Mouse (Mus musculus): ENCODE results near the gene Rab3ip. TPM values are rescaled to one million over a fixed set of nuclear protein-coding genes. Genes with fewer than 3 reads are reported as not detected.

Gene Rab3ip
- polyA plus RNA-seq, 1 experiment from 2014 or later, result 45.7 TPM

- Histone ChIP-seq H3K27me3 (ENCODE audit: control insufficient read depth, insufficient read depth, low read length) (no peaks in the 10 kb centered on the region), H3K9me3 (ENCODE audit: control insufficient read depth, low read length) (no peaks in the 10 kb centered on the region), H3K9ac (ENCODE audit: low read length) (no peak overlapping the region), H3K27ac (ENCODE audit: low read depth, low read length) (no peak overlapping the region), H3K4me1 (replicated peaks; ENCODE audit: control insufficient read depth, insufficient read depth, low read length) (no peaks in the 10 kb centered on the region), H3K36me3 (ENCODE audit: control insufficient read depth, insufficient read depth, low read length) (no peaks in the 10 kb centered on the region), H3K4me3 (ENCODE audit: low read depth, low read length) (no peak overlapping the region), H3K4me2 (ENCODE audit: low read depth, low read length, severe bottlenecking) (no peak overlapping the region)
- DNase-seq (ENCODE audit: low spot score) (no peak), ATAC-seq (replicated peaks; ENCODE audit: low FRiP score) (no peak)
- 69% methylated on average over 5 of the region's 5 CpGs for WGBS
Observed at GRCm38 (mm10) chr10:116883531-116883930, 67.0 kb downstream of the Rab3ip start.

DNA sequence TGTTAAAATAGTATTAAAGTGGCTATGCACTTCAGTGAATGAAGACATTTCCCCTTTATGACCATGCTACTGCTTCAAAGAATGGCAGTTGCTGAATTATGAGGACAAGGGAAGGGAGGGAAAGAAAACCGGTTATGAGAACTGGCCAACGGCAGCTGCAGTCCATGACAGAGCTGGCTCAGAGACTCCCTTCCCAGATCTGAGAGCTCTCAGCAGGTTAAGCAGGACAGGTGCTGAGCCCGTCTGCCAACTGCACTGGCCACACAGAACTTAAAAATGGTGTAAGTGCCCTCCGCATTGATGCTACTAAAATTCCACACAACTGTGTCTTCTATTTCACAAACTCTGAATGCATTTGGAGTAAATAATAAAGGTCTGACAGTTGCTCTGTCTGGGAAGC is 73.1 kb downstream of the Rab3ip start:
- WGBS, result 92% methylated on average over 4 of the region's 4 CpGs
- DNase-seq (ENCODE audit: low spot score) (no peak), ATAC-seq (replicated peaks; ENCODE audit: low FRiP score) (no peak)
- H3K27me3 ChIP-seq (ENCODE audit: control insufficient read depth, insufficient read depth, low read length), result no peaks in the 10 kb centered on the region
- H3K4me3 ChIP-seq (ENCODE audit: low read depth, low read length), result no peak overlapping the region
- H3K27ac ChIP-seq (ENCODE audit: low read depth, low read length), result no peak overlapping the region
- H3K36me3 ChIP-seq (ENCODE audit: control insufficient read depth, insufficient read depth, low read length), result no peaks in the 10 kb centered on the region
- H3K9me3 ChIP-seq (ENCODE audit: control insufficient read depth, low read length), result no peaks in the 10 kb centered on the region
- no peaks in the 10 kb centered on the region for H3K4me1 ChIP-seq (replicated peaks; ENCODE audit: control insufficient read depth, insufficient read depth, low read length)
- no peak overlapping the region for H3K4me2 ChIP-seq (ENCODE audit: low read depth, low read length, severe bottlenecking)
- H3K9ac ChIP-seq (ENCODE audit: low read length), result no peak overlapping the region

- Histone ChIP-seq H3K27me3 (ENCODE audit: control insufficient read depth, insufficient read depth, low read length) (no peaks in the 10 kb centered on the region), H3K36me3 (ENCODE audit: control insufficient read depth, insufficient read depth, low read length) (no peaks in the 10 kb centered on the region), H3K27ac (ENCODE audit: low read depth, low read length) (no peak overlapping the region), H3K4me1 (replicated peaks; ENCODE audit: control insufficient read depth, insufficient read depth, low read length) (no peaks in the 10 kb centered on the region), H3K4me3 (ENCODE audit: low read depth, low read length) (no peak overlapping the region), H3K9ac (ENCODE audit: low read length) (no peak overlapping the region), H3K9me3 (ENCODE audit: control insufficient read depth, low read length) (no peaks in the 10 kb centered on the region), H3K4me2 (ENCODE audit: low read depth, low read length, severe bottlenecking) (no peak overlapping the region)
- ATAC-seq (replicated peaks; ENCODE audit: low FRiP score) (no peak), DNase-seq (ENCODE audit: low spot score) (no peak)
- WGBS, result 87% methylated on average over 9 of the region's 9 CpGs
Observed at GRCm38 (mm10) chr10:116874490-116874889, 76.1 kb downstream of the Rab3ip start.

- no peak for DNase-seq (ENCODE audit: low spot score)
Observed at GRCm38 (mm10) chr10:116872016-116872410, 78.6 kb downstream of the Rab3ip start.

DNA sequence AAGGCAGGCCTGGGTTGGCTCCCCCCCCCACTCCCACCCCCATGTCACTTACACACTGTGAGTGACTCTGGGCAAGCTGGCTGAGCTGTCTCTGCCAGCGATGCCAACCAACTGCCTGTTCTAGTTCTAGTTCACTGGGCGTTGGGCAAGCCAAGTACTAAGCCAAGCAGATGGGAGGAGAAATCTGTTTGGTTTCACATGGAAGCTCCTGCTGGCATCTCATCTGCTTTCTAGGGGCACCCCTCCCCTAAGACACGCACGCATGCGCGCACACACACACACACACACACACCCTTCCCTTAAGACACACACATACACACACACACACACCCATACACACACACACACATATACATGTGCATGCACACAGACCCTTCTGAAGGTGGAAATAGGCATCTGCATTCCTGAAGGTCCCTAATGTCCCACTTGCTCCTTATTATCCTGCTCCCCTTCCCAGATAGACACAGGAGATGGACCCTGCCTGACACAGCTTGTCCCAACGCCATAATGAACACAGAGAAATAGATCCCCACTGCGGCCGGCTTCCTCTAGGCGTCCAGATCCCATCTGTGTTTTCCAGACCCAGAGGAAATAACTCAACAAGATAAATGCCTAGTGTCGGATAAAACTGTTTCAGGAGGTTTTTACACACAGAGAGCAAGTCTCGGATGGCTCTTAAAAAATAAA is 79.1 kb downstream of the Rab3ip start:
- no peak overlapping the region for H3K9ac ChIP-seq (ENCODE audit: low read length)
- H3K4me2 ChIP-seq (ENCODE audit: low read depth, low read length, severe bottlenecking), result no peak overlapping the region
- no peaks in the 10 kb centered on the region for H3K9me3 ChIP-seq (ENCODE audit: control insufficient read depth, low read length)
- H3K27me3 ChIP-seq (ENCODE audit: control insufficient read depth, insufficient read depth, low read length), result no peaks in the 10 kb centered on the region
- 87% methylated on average over 12 of the region's 12 CpGs for WGBS
- no peak for DNase-seq (ENCODE audit: low spot score)
- no peaks in the 10 kb centered on the region for H3K36me3 ChIP-seq (ENCODE audit: control insufficient read depth, insufficient read depth, low read length)
- ATAC-seq (replicated peaks; ENCODE audit: low FRiP score), result no peak
- no peaks in the 10 kb centered on the region for H3K4me1 ChIP-seq (replicated peaks; ENCODE audit: control insufficient read depth, insufficient read depth, low read length)
- no peak overlapping the region for H3K27ac ChIP-seq (ENCODE audit: low read depth, low read length)
- no peak overlapping the region for H3K4me3 ChIP-seq (ENCODE audit: low read depth, low read length)

More at GRCm38 (mm10) chr10:116872016-116872410, 78.6 kb downstream of the Rab3ip start:
- Histone ChIP-seq H3K4me1 (replicated peaks; ENCODE audit: control insufficient read depth, insufficient read depth, low read length) (no peaks in the 10 kb centered on the region), H3K36me3 (ENCODE audit: control insufficient read depth, insufficient read depth, low read length) (no peaks in the 10 kb centered on the region), H3K27ac (ENCODE audit: low read depth, low read length) (no peak overlapping the region), H3K9me3 (ENCODE audit: control insufficient read depth, low read length) (no peaks in the 10 kb centered on the region), H3K4me3 (ENCODE audit: low read depth, low read length) (no peak overlapping the region), H3K9ac (ENCODE audit: low read length) (no peak overlapping the region), H3K27me3 (ENCODE audit: control insufficient read depth, insufficient read depth, low read length) (no peaks in the 10 kb centered on the region), H3K4me2 (ENCODE audit: low read depth, low read length, severe bottlenecking) (no peak overlapping the region)
- WGBS, result 83% methylated on average over 14 of the region's 14 CpGs
- no peak for ATAC-seq (replicated peaks; ENCODE audit: low FRiP score)

- no peak overlapping the region for H3K4me2 ChIP-seq (ENCODE audit: low read depth, low read length, severe bottlenecking)
- WGBS, result 85% methylated on average over 6 of the region's 6 CpGs
- no peak for ATAC-seq (replicated peaks; ENCODE audit: low FRiP score)
Observed at GRCm38 (mm10) chr10:116870819-116871218, 79.8 kb downstream of the Rab3ip start.

More at GRCm38 (mm10) chr10:116870819-116871218, 79.8 kb downstream of the Rab3ip start:
- Histone ChIP-seq H3K27me3 (ENCODE audit: control insufficient read depth, insufficient read depth, low read length) (no peaks in the 10 kb centered on the region), H3K36me3 (ENCODE audit: control insufficient read depth, insufficient read depth, low read length) (no peaks in the 10 kb centered on the region), H3K4me1 (replicated peaks; ENCODE audit: control insufficient read depth, insufficient read depth, low read length) (no peaks in the 10 kb centered on the region), H3K9me3 (ENCODE audit: control insufficient read depth, low read length) (no peaks in the 10 kb centered on the region), H3K9ac (ENCODE audit: low read length) (no peak overlapping the region), H3K4me3 (ENCODE audit: low read depth, low read length) (no peak overlapping the region), H3K27ac (ENCODE audit: low read depth, low read length) (no peak overlapping the region)
- no peak for DNase-seq (ENCODE audit: low spot score)

Other genes starting within 250 kb of the Rab3ip start
- 0.08 and 0.17 TPM in 2 replicates for gene Myrfl, start 53.9 kb downstream of the Rab3ip start, polyA plus RNA-seq (2014; fragmentation: Nextera tagmentation; extraction: Ambion mirVana)
- gene Gm10271, start 21.8 kb upstream of the Rab3ip start, polyA plus RNA-seq (2014; fragmentation: Nextera tagmentation; extraction: Ambion mirVana), result not detected in 2 replicates
- gene Best3, start 35.5 kb upstream of the Rab3ip start, polyA plus RNA-seq (2014; fragmentation: Nextera tagmentation; extraction: Ambion mirVana), result 0.09 and 0.15 TPM in 2 replicates
- not detected in 2 replicates for gene Lrrc10, start 94.6 kb upstream of the Rab3ip start, polyA plus RNA-seq (2014; fragmentation: Nextera tagmentation; extraction: Ambion mirVana)
- gene Cct2, start 113.0 kb upstream of the Rab3ip start, polyA plus RNA-seq (2014; fragmentation: Nextera tagmentation; extraction: Ambion mirVana), result 294 and 318 TPM in 2 replicates
- gene Frs2, start 197.8 kb upstream of the Rab3ip start, polyA plus RNA-seq (2014; fragmentation: Nextera tagmentation; extraction: Ambion mirVana), result 29.4 and 31.9 TPM in 2 replicates